Mouse (Mus musculus): ENCODE data around the gene Fbxo45.

Fbxo45 gene

GRCm38 (mm10) chr16:32202681-32203080, 44.3 kb downstream of the Fbxo45 start:
- peak; percentile 27 for DNase-seq (ENCODE audit: low spot score)

- DNase-seq (ENCODE audit: low spot score): no peak
These were observed 46.0 kb downstream of the Fbxo45 start for GRCm38 (mm10) chr16:32201004-32201325.

GRCm38 (mm10) chr16:32200256-32201003, 46.5 kb downstream of the Fbxo45 start:
- DNase-seq (ENCODE audit: low spot score): no peak

- DNase-seq (ENCODE audit: low spot score): no peak
These were observed 56.9 kb downstream of the Fbxo45 start for GRCm38 (mm10) chr16:32190011-32190441.

- DNase-seq (ENCODE audit: low spot score): no peak
These were observed 57.8 kb downstream of the Fbxo45 start for GRCm38 (mm10) chr16:32189109-32189508.

- no peak for DNase-seq (ENCODE audit: low spot score)
These were observed 60.9 kb downstream of the Fbxo45 start for GRCm38 (mm10) chr16:32186056-32186455.
